Mouse (Mus musculus) E14TG2a.4 (cell line): ENCODE measurements around the gene Pls3.

Source experiments
- CTCF ChIP-seq: conservative IDR thresholded peaks from 2 replicates; pipeline ENCODE4 v1.5.1; 2014; ENCODE audit warnings: low read length
- POU5F1 ChIP-seq: IDR thresholded peaks from 2 replicates; pipeline ENCODE4 v1.6.1; 2014; ENCODE audit warnings: low read length, borderline replicate concordance

DNA sequence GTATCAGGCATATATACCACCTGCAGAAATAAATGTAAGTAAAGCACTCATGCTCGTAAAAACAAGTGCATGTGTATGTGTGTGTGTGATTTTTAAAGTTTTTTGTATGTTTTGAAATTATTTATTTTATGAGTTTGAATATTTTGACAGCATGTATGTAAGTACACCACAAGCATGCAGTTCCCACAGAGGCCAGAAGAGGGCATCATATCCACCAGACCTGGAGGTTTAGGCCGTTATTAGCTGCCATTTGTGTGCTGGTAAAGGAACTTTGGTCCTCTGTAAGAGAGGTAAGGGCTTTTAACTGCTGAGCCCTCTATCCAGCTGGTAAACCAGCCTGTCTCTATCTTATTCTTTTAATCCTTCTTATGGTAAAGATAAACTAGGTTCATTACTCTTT lies 97.5 kb downstream of the Pls3 start:
- TF ChIP-seq CTCF, result peak; percentile 75
- no peak for TF ChIP-seq POU5F1
